Mouse (Mus musculus) bone marrow macrophage, adult 2 months (primary cell): ENCODE data around the gene Fxr2.

Experiments used
- CTCF ChIP-seq: IDR thresholded peaks from 2 replicates; pipeline ENCODE4 v1.5.1; 2012; ENCODE audit warnings: low read depth, mild to moderate bottlenecking, low read length, moderate library complexity
- POLR2A ChIP-seq: IDR thresholded peaks from 2 replicates; pipeline ENCODE4 v1.6.1; 2012; ENCODE audit warnings: mild to moderate bottlenecking, low read depth, low read length, borderline replicate concordance

DNA sequence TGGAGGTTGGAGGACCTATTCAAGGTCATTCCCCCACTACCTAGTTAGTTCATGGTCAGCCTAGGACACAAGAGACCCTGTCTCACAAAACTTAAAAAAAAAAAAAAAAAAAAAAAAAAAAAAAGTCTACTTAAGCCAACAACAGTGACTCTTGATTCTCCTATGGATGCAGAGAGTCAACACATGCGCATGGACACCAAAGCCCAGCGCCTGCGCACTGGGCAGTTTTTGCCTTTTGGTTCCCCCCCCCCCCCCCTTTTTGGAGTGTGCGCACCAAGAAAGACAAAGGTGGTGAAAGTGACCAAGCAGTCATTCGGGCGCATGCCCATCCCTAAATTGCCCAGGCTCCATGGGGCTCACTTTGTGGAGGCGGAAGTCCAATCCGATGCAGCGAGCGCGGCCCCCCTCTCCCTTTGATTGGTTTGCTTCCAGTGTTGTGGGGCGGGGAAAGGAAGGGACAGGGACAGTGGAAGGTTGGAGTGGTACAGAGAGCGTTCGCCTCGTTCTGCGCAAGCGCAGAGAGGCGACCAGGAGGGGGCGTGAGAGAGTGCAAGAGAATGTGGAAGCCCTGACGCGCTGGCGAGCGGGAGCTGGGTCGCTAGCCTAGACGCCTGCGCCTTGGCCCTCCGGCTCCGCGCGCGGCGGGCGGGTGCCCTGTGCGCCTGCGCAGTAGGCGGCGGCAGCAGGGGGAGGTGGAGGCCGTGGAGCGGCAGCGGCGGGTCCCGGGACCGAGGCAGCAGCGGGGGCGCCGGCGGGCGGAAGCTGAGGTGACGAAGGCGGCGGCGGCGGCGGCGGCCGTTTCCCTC lies at the start of gene Fxr2:
- TF ChIP-seq POLR2A = no peak
- TF ChIP-seq CTCF = no peak
